Mouse (Mus musculus) ovary, postnatal 36 days (tissue): ENCODE measurements around the gene Ticam1.
"Not testable (repeated sequence)": the region's sequence is repeated elsewhere in the genome, so short reads cannot be mapped to it uniquely, and the experiment has no call there.

ENCODE experiments used
- DNase-seq: peaks from one replicate; pipeline ENCODE4 v3.0.0; 2022; ENCODE audit warnings: low spot score, mixed read lengths

Gene Ticam1

DNA sequence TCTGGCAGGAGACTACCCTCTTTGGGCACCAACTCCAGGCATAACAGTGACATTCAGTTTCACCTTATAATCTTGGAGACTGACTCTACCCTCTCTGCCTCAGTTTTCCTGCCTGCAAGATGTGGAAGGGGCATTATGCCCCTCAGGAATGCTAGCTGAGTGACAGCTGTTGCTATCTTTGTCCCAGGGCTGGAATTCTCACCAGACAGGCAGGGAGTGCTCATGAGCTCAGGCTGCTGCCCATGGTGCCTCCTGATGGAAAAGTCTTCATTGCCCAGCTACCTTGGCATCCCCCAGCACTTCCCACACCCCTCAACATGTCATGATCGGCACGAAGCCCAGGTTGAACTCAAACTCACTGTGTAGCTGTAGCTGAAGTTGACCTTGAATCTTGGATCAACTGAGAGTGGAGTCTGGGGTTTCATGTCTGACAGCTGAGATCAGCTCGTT is 13.9 kb downstream of the Ticam1 start:
- no peak for DNase-seq

- DNase-seq = no peak
Observed at GRCm38 (mm10) chr17:56261166-56261565, 15.4 kb downstream of the Ticam1 start.

- DNase-seq = no peak
Observed at GRCm38 (mm10) chr17:56259301-56260037, 17.1 kb downstream of the Ticam1 start.

DNA sequence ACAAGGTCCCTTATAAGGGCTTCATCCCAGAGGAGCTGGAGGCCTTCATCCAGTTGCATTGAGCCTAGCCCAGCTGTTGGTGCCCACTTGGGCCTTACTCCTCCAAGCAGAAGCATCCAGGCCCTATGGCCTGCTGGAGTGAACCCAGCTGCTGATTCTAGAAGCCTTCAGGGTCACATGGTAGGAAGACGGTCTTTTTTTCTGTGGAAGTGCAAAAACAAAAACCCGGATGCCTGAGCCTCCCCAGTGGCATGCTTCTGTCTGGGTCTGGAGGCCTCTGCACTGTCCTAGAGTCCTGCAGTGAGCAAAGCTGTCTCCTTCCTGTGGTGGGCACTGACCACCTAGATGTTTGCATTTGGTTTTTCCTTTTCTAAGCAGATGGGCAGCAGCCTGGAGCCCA is 17.8 kb downstream of the Ticam1 start:
- DNase-seq = not testable (repeated sequence)

DNA sequence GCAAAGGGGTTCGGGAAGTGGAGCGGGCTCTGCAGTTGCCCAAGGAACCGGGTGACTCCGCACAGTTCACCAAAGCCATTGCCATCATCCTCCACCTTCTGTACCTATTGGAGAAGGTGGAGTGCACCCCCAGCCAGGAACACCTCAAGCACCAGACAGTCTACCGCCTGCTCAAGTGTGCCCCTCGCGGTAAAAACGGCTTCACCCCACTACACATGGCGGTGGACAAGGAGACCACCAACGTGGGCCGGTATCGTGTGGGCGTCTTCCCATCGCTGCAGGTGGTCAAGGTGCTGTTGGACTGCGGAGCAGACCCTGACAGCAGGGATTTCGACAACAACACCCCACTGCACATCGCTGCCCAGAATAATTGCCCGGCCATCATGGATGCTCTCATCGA is 18.3 kb downstream of the Ticam1 start:
- DNase-seq = not testable (repeated sequence)

- no peak for DNase-seq
Observed at GRCm38 (mm10) chr17:56257181-56257894, 19.2 kb downstream of the Ticam1 start.

GRCm38 (mm10) chr17:56256239-56256881 is 20.2 kb downstream of the Ticam1 start, which contains the start of gene Fem1a:
Gene Fem1a, plus strand, starts transcription at chr17:56256810.
- DNase-seq = peak; percentile 86

- peak; percentile 97 for DNase-seq
Observed at GRCm38 (mm10) chr17:56255863-56256238, 20.7 kb downstream of the Ticam1 start.

DNA sequence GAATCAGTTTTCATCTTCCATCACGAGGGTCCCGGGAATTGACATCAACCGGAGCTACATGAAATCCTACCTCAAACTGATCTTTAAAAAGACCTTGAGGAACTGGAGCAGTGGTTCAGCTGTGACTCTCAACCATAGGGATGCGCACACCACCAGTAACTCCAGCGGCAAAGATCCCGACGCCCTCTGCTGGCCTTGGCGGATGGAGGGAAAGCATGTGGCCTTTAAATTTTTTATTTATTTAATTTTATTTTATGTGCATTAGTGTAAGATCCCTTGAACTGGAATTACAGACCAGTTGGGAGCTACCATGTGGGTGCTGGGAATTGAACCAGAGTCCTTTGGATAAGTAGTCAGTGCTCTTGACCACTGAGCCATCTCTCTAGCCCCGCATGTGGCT is 21.2 kb downstream of the Ticam1 start:
- DNase-seq = no peak

GRCm38 (mm10) chr17:56254695-56255094 is 21.9 kb downstream of the Ticam1 start:
- DNase-seq = no peak

GRCm38 (mm10) chr17:56251136-56251829 is 25.3 kb downstream of the Ticam1 start:
- peak; percentile 63 for DNase-seq

DNA sequence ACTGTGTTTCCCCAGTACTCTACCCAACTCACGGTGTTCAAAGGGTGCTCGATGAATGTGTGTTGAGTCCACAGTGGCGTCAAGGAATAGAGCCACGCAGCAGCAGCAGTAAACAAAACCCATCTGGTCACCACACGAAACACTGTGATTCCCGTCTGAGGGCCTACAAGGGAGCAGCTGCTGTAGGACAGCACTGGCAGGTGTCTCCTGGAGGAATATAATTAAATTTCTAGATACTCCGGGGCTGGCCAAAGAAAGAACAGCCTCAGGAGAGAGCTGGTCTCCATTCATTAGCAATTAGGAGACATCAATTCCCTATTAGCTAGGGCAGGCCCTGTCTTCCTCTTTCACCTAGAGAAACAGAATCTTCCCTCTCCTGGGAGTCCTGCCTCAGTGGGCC is 31.0 kb downstream of the Ticam1 start:
- DNase-seq = no peak

DNA sequence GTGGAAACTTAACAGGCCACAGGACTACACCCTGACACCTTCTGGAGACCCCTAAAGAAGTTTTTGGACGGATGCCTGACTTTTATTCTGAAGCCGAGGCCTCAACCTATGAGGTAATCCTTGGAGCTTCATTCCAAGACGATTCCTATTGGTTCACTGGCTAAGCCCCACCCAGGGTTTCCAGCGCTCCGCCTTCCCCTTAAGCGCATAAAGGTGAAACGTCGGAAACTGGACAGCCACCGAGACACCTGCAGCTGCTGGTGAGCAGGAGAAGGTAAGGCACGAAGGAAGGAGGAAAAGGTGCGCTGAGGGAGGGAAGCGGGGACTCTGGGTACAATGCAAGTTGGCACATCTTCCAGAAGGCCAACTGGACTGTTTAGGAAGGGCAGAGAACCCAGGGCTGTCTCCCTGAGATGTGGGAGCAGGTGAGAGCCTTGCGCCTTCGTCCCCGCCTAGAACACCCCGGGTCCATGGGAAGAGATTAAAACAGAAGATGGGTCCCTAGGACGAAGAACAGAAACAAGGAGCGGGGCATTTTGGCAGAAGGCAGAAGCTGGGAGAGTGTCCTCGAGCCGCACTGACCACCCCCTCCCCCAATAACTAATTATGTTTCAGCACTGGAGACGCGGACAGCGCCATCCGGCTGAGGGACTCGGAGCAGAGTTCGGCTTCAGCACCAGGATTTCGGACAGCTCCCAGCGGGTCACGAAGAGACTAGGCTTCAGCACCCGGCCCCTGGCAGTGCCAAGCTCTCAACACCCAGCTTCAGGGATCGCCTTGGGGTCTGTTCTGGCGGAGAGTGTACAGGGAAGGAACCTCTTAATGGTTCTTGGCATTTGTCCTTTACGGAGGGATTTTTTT is 34.8 kb downstream of the Ticam1 start:
- DNase-seq = peak; percentile 90

- no peak for DNase-seq
Observed at GRCm38 (mm10) chr17:56233818-56234469, 42.6 kb downstream of the Ticam1 start.

- no peak for DNase-seq
Observed at GRCm38 (mm10) chr17:56233389-56233788, 43.2 kb downstream of the Ticam1 start.

DNA sequence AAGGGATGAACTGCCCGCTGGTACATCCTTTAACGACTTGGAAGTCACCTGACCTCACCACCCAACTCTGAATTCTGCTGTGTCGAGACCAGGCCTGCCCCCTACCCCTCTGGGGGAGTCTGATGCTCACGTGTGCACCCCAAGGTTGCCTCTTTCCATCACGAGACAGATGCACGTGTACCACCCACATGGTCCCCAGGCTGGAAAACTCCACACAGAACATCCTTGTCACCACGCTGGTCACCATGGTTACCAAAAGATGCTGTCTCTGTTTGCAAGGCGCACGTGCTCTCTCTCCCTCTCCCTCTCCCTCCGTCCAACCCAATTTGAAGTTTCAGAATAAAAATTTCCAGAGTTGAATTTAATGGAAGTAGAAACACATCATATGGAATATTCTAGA is 46.6 kb downstream of the Ticam1 start:
- no peak for DNase-seq

- no peak for DNase-seq
Observed at GRCm38 (mm10) chr17:56226566-56226965, 50.0 kb downstream of the Ticam1 start.

GRCm38 (mm10) chr17:56224916-56225315 is 51.7 kb downstream of the Ticam1 start:
- DNase-seq = no peak

DNA sequence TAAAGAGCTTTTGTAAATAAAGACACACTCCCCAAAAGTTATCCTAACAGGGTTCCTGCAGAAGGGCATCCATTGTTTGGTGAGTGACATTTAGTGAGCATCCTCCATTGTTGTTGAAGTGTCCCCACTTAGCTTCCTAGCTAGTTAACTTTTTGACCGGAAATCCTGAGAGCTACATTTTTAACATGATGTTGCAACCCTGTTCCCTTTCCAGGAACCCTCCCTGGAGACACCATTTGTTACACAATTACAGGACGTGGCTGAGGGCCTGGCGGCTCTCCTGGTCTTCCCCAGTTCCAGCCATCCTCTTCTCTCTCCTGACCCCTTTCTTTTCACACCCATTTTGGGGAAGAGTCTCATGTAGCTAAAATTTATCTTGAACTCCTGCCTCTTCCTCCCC is 56.8 kb downstream of the Ticam1 start:
- no peak for DNase-seq
